Mouse (Mus musculus) frontal cortex, postnatal 25 days (tissue): ENCODE data around the gene Dxo.
A peak's percentile ranks its signal among the peaks of the same experiment; 100 is the strongest.
"Not testable (repeated sequence)": the region's sequence is repeated elsewhere in the genome, so short reads cannot be mapped to it uniquely, and the experiment has no call there.

Experiments
- DNase-seq, 2 experiments: peaks; one replicate each; pipeline ENCODE4 v3.0.0; 2022; ENCODE audit warnings: low spot score in 2 of 2

The Dxo gene

GRCm38 (mm10) chr17:34836856-34837221, at the start of gene Dxo, which contains the start of gene Stk19:
Gene Dxo, plus strand, starts transcription at chr17:34837019.
Gene Stk19, minus strand, starts transcription at chr17:34836945.
- peak; percentile 95 to 97 for DNase-seq

- DNase-seq: no peak
Measured at GRCm38 (mm10) chr17:34795016-34795415, 41.8 kb upstream of the Dxo start.

DNA sequence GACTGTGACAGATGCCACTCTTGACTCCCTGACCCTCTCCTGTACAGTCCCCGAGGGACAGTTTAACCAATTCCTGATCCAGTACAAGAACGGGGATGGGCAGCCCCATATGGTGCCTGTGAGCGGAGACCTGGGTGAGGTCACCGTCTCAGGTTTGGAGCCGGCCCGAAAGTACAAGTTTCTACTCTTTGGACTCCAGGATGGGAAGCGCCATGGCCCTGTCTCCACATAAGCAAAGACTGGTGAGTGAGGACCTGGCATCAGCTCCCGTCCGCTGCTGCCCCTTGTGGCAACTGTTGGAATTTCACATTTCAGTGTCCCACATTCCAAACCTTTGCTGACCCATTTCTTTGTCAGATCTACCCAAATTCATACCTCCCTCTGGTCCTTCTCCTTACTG, 41.2 kb upstream of the Dxo start:
- peak in 1 of 2 experiments; percentile 28 for DNase-seq

GRCm38 (mm10) chr17:34796311-34797140, 40.3 kb upstream of the Dxo start:
- DNase-seq: no peak

GRCm38 (mm10) chr17:34797211-34797995, 39.4 kb upstream of the Dxo start:
- not testable (repeated sequence) for DNase-seq

GRCm38 (mm10) chr17:34798071-34798470, 38.7 kb upstream of the Dxo start:
- not testable (repeated sequence) for DNase-seq

DNA sequence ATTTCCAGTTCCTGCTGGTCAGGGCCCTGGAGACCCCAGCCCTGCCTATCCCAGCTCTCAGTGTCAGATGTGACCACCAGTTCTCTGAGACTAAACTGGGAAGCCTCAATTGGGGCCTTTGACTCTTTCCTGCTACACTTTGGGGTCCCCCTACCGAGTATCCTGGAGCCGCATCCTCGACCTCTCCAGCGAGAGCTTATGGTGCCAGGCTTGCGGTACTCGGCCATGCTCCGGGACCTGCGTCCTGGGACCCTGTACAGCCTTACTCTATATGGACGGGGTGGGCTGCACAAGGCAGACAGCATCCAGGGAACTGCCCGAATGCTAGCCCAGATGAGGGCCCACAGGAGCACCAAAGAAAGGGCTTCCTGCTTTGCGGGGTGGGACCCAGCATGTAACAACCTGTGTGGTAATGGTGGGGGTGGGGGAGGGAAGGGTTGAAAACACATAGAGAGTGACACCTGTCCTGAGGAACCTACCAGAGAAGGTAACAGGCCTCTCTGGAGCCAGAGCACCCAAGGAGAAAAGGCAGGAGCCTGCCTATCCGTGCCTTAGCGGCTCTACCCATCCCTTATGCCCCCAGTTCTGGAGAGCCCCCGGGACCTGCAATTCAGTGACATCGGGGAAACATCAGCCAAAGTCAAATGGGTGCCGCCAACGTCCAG, 37.8 kb upstream of the Dxo start:
- DNase-seq: no peak

GRCm38 (mm10) chr17:34799531-34799925, 37.3 kb upstream of the Dxo start:
- DNase-seq: no peak

DNA sequence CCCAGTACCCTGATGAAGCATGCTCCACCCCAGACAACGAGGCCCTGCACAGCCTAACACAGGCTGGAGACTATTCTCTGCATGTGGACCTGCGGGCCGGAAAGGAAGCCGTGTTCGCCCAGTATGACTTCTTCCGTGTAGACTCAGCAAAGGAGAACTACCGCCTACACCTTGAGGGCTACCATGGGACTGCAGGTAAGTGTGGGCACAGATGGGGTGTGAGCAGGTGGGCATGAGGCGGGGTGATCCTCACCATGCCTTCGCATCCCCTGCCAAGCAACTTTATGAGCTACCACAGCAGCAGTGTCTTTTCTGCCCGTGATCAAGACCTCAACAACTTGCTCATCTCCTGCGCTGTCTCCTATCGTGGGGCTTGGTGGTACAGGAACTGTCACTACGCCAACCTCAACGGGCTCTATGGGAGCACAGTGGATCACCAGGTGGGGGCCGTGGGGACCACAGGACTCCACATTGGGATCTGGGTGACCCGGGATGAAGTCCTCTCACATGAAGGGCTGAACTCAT, 36.0 kb upstream of the Dxo start:
- DNase-seq: not testable (repeated sequence)

DNA sequence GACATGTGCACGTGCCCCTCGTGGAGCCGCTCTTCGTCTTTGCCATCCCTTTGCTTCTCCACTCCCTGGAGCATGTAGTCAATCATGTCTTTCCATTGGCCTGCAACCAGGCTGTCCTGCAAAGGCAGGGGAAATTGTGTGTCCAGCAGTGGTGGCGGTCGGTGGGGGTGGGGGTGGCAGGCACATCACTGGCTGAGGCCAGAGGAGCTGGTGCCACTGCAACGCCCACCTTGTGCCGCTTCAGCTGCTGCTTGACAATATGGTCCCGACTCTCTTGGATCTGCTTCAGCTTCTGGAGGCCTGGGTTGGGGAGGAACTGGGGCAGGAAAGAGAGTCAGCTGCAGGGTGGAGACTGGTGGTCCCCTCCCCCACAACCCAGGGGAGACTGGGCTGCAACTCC, 34.1 kb upstream of the Dxo start:
- DNase-seq: not testable (repeated sequence)

DNA sequence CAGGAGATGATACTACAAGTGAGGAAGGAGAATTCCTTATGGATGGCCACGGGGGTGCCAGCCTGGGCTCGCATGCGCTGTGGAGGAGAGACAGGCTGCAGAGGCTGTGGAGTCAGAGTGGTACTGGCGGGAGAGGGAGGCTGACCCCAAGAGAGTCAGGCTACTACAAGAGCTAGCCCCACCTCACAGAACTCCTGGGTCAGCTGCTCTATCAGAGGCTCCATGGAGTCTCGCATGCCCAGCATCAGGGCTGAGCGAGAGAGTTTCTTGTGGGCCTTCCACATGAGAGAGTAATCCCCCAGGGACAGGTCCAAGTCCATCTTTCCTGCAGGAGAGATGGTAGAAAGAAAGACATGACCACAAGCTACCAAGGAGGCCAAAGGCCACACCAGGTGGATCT, 33.5 kb upstream of the Dxo start:
- DNase-seq: not testable (repeated sequence)

DNA sequence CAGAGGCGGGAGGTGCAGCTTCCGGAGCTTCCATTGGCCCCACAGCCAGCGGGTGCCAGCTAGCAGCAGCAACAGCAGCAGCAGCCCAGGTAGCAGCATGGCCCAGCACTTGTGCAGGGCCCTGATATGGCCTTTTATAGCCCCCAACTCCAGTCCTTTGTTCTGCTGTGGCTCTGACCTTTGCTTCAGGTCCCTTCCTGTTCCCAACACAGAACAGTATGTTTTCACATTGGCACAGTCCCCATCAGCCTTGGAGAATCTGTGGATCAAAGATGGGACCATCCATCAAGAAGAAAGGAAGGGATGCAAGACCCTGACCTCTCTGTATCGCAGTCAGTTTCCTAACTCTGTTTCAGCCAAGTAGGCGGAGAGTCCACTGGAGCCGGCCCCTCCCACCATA, 32.5 kb upstream of the Dxo start, which contains the start of gene Cyp21a1:
Gene Cyp21a1 (minus strand): TSS at position 261 of the 400 bp plus-strand sequence.
- not testable (repeated sequence) for DNase-seq

- DNase-seq: no peak
Measured at GRCm38 (mm10) chr17:34804871-34805562, 31.8 kb upstream of the Dxo start.

DNA sequence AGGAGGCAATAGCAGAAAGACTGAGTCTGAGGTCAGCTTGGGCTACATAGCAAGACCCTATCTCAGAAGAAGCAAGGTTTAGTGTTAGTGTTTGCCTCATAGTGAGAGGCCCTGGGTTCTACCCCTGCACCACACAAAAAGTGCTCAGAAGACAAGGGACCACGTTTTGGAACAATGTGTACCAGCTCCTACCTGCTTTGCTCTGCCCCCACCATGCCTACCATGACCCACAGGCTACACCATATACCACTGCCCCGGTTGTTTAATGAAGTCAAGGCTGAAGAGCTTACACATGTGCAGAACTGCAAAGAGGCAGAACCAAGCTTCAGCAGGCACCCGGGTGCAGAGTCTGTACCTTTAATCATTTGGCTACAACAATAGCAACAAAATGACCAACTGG, 29.6 kb upstream of the Dxo start:
- DNase-seq: no peak

GRCm38 (mm10) chr17:34808599-34809205, 28.1 kb upstream of the Dxo start:
- no peak for DNase-seq

DNA sequence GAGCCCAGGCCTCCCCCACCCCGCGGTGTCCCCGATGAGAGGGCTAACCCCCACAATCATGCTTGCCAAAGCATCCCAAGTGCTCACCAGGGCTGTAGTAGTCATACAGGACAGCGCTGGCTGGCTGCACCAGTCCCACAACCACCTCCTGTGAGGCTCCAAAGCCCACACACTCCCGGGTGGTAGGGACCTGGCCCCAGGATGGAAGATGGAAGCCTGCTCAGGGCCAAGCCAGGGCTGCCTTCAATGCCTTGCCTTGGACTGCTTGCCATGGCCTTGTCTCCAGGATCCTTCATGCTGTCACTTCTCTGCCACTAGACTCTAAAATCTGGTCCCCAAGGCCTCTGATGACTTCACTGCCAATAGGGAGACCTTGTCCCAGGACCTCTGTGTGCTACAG, 26.4 kb upstream of the Dxo start:
- not testable (repeated sequence) for DNase-seq

GRCm38 (mm10) chr17:34810811-34811210, 26.0 kb upstream of the Dxo start:
- DNase-seq: not testable (repeated sequence)

DNA sequence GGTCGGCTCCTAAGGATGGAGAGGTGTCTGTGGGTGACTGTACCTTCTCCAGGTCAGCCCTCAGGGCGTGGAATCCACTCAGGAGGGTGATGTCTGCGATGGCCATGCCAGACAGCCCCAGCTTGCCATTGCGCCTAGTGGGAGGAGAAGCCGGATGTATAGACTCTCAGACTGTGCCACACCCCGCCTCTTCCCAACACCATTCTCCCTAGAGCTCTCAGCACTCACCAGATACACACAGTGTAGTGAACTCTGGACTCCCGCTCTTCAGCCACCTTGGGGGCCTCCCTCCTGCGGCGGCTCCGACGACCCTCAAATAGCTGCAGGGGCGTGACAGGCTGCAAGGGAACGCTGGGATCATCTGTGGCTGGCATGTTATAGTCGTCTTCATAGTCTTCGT, 25.5 kb upstream of the Dxo start:
- no peak for DNase-seq

DNA sequence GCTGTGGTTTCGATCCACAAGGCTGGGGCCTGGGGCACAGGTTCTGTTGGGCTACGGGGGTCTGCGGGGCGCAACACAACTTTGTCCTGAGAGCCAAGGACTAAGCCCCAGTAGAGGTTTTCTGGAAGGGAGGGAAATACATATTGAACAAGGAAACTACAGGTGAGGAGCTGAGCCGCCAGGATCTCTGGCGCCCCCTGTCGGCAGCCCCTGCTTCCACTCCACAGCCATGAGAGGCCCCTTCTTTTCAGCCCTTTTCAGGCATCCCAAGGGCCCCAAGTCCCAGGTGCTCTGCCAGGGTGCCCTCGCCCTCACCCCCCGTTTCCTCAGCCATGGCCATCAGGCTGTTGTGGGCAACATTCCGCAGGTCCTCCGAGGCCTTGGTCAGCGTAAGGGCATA, 23.1 kb upstream of the Dxo start:
- not testable (repeated sequence) for DNase-seq

DNA sequence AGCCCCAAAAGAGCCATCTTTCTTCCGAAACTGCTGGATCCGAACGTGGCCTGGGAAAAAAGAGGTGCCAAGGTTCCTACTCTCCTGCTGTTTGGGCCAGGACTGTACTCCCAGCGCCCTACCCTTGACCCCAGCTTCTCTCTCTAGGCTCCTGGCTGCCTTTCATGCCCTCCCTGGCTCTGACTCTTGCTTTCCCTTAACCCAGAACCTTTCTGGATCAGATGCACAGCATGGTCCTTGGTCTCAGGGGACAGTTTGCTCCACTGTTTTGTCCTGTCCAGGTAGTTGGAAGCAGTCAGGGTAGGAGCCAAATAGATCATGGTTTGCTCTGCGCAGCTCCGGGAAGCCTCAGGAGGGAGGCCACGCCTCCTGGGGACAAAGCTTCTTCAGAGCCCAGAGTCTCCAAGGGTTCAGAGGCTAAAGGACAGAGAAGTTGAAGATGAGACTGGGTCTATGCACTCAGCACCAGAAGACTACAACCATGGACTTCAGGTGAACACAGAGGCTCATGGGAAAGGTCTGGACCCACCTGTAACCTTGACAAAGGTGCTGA, 21.9 kb upstream of the Dxo start:
- DNase-seq: no peak

- DNase-seq: not testable (repeated sequence)
Measured at GRCm38 (mm10) chr17:34830776-34831175, 6.0 kb upstream of the Dxo start.
